Mouse (Mus musculus) neural tube, embryonic 15.5 days (tissue): ENCODE data around the gene Cd200r3. TPM values are rescaled to one million over a fixed set of nuclear protein-coding genes. Genes with fewer than 3 reads are reported as not detected.

Experiments
- ATAC-seq: fragments of 200-750 bp; cut with Nextera tagmentation; 2 replicates; pipeline ENCODE4 v1.8.0; 2017; ENCODE audit warnings: mild to moderate bottlenecking, moderate TSS enrichment, moderate library complexity; ENCODE audit not compliant: low FRiP score
- H3K27ac ChIP-seq: fragments of 300-500 bp; sonication (generic); replicated peaks from 2 replicates; pipeline ENCODE4 v1.5.1; 2015; ENCODE audit warnings: mild to moderate bottlenecking, inconsistent platforms
- H3K27me3 ChIP-seq: fragments of 300-500 bp; sonication (generic); replicated peaks from 2 replicates; pipeline ENCODE4 v1.6.1; 2015; ENCODE audit warnings: inconsistent platforms
- H3K36me3 ChIP-seq: fragments of 300-500 bp; sonication (generic); 2 replicates; pipeline ENCODE4 v1.6.1; 2015; ENCODE audit warnings: inconsistent platforms
- H3K4me1 ChIP-seq: fragments of 300-500 bp; sonication (generic); 2 replicates; pipeline ENCODE4 v1.6.1; 2015; ENCODE audit warnings: inconsistent platforms
- H3K4me2 ChIP-seq: fragments of 300-500 bp; sonication (generic); 2 replicates; pipeline ENCODE4 v1.6.1; 2015; ENCODE audit warnings: inconsistent platforms, mild to moderate bottlenecking, moderate library complexity
- H3K4me3 ChIP-seq: fragments of 300-500 bp; sonication (generic); replicated peaks from 2 replicates; pipeline ENCODE4 v1.5.1; 2015; ENCODE audit warnings: mild to moderate bottlenecking, inconsistent platforms
- H3K9ac ChIP-seq: fragments of 300-500 bp; sonication (generic); replicated peaks from 2 replicates; pipeline ENCODE4 v1.6.1; 2015; ENCODE audit warnings: mild to moderate bottlenecking, inconsistent platforms
- H3K9me3 ChIP-seq: fragments of 300-500 bp; sonication (generic); replicated peaks from 2 replicates; pipeline ENCODE4 v1.6.1; 2016; ENCODE audit warnings: inconsistent platforms
- WGBS: fragments of 180-500 bp; shearing (Covaris S2); methylation state at CpG from one replicate; pipeline ENCODE4 v1.1.7; 2015; ENCODE audit warnings: mixed read lengths; 5-methylcytosine and 5-hydroxymethylcytosine counted together
- polyA plus RNA-seq: library from polyadenylated mRNA; unstranded; fragments of >200 nt; fragmentation: Nextera tagmentation; extraction: Ambion mirVana; gene quantifications from 2 replicates; pipeline ENCODE4 v1.2.1, GENCODE M21; 2015

Gene Cd200r3
- 0.17 TPM in 2 replicates for polyA plus RNA-seq

GRCm38 (mm10) chr16:44943468-44943867 is at the start of gene Cd200r3:
Gene Cd200r3 (plus strand): TSS chr16:44943678.
- H3K27me3 ChIP-seq = no peaks in the 10 kb centered on the region
- no peak for ATAC-seq
- no peak within 1 kb of the TSS for H3K4me2 ChIP-seq
- H3K4me3 ChIP-seq = no peak within 1 kb of the TSS
- H3K4me1 ChIP-seq = no peaks in the 10 kb centered on the region
- H3K9ac ChIP-seq = no peak within 1 kb of the TSS
- no peak within 1 kb of the TSS for H3K27ac ChIP-seq
- 80% methylated on average over 3 of the region's 3 CpGs for WGBS
- H3K9me3 ChIP-seq = no peaks in the 10 kb centered on the region
- no peaks in the 10 kb centered on the region for H3K36me3 ChIP-seq

GRCm38 (mm10) chr16:44932016-44932415 is 11.5 kb upstream of the Cd200r3 start:
- 84% methylated on average over 1 of the region's 1 CpGs for WGBS
- H3K4me1 ChIP-seq = no peaks in the 10 kb centered on the region
- H3K9ac ChIP-seq = no peak overlapping the region
- no peak overlapping the region for H3K4me2 ChIP-seq
- H3K27ac ChIP-seq = no peak overlapping the region
- H3K9me3 ChIP-seq = no peaks in the 10 kb centered on the region
- no peaks in the 10 kb centered on the region for H3K36me3 ChIP-seq
- no peak for ATAC-seq
- H3K27me3 ChIP-seq = no peaks in the 10 kb centered on the region
- H3K4me3 ChIP-seq = no peak overlapping the region

- Histone ChIP-seq H3K27ac (no peak overlapping the region), H3K9ac (no peak overlapping the region), H3K4me2 (no peak overlapping the region), H3K27me3 (no peaks in the 10 kb centered on the region), H3K36me3 (no peaks in the 10 kb centered on the region), H3K4me1 (no peaks in the 10 kb centered on the region), H3K4me3 (no peak overlapping the region), H3K9me3 (no peaks in the 10 kb centered on the region)
- WGBS = 77% methylated on average over 4 of the region's 4 CpGs
- ATAC-seq = no peak
Observed at GRCm38 (mm10) chr16:44951360-44952114, 8.1 kb downstream of the Cd200r3 start.

- Histone ChIP-seq H3K27me3 (no peaks in the 10 kb centered on the region), H3K36me3 (no peaks in the 10 kb centered on the region), H3K4me1 (no peaks in the 10 kb centered on the region), H3K4me3 (no peak overlapping the region), H3K4me2 (no peak overlapping the region), H3K9me3 (no peaks in the 10 kb centered on the region), H3K27ac (no peak overlapping the region), H3K9ac (no peak overlapping the region)
- WGBS = 89% methylated on average over 2 of the region's 2 CpGs
- no peak for ATAC-seq
Observed at GRCm38 (mm10) chr16:44962296-44962695, 18.8 kb downstream of the Cd200r3 start.

- H3K36me3 ChIP-seq = no peaks in the 10 kb centered on the region
- no peak overlapping the region for H3K9ac ChIP-seq
- no peaks in the 10 kb centered on the region for H3K9me3 ChIP-seq
- no peak overlapping the region for H3K4me3 ChIP-seq
- H3K27me3 ChIP-seq = no peaks in the 10 kb centered on the region
- no peak overlapping the region for H3K4me2 ChIP-seq
- 75% methylated on average over 2 of the region's 2 CpGs for WGBS
- ATAC-seq = no peak
- no peaks in the 10 kb centered on the region for H3K4me1 ChIP-seq
- no peak overlapping the region for H3K27ac ChIP-seq
Observed at GRCm38 (mm10) chr16:44962777-44963176, 19.3 kb downstream of the Cd200r3 start.

- H3K4me1 ChIP-seq = no peaks in the 10 kb centered on the region
- H3K9me3 ChIP-seq = no peaks in the 10 kb centered on the region
- no peak overlapping the region for H3K4me2 ChIP-seq
- no peaks in the 10 kb centered on the region for H3K36me3 ChIP-seq
- H3K27ac ChIP-seq = no peak overlapping the region
- H3K9ac ChIP-seq = no peak overlapping the region
- no peak overlapping the region for H3K4me3 ChIP-seq
- ATAC-seq = no peak
- 93% methylated on average over 6 of the region's 6 CpGs for WGBS
- H3K27me3 ChIP-seq = no peaks in the 10 kb centered on the region
Observed at GRCm38 (mm10) chr16:44964526-44965374, 21.3 kb downstream of the Cd200r3 start.

GRCm38 (mm10) chr16:44965428-44965827 is 21.9 kb downstream of the Cd200r3 start:
- no peaks in the 10 kb centered on the region for H3K9me3 ChIP-seq
- 92% methylated on average over 8 of the region's 8 CpGs for WGBS
- no peak overlapping the region for H3K4me2 ChIP-seq
- H3K4me1 ChIP-seq = no peaks in the 10 kb centered on the region
- H3K9ac ChIP-seq = no peak overlapping the region
- no peak for ATAC-seq
- H3K27me3 ChIP-seq = no peaks in the 10 kb centered on the region
- H3K4me3 ChIP-seq = no peak overlapping the region
- H3K36me3 ChIP-seq = no peaks in the 10 kb centered on the region
- H3K27ac ChIP-seq = no peak overlapping the region

- no peaks in the 10 kb centered on the region for H3K4me1 ChIP-seq
- H3K27ac ChIP-seq = no peak overlapping the region
- H3K4me3 ChIP-seq = no peak overlapping the region
- H3K4me2 ChIP-seq = no peak overlapping the region
- no peaks in the 10 kb centered on the region for H3K27me3 ChIP-seq
- H3K9me3 ChIP-seq = no peaks in the 10 kb centered on the region
- no peak overlapping the region for H3K9ac ChIP-seq
- no peaks in the 10 kb centered on the region for H3K36me3 ChIP-seq
- ATAC-seq = no peak
- 81% methylated on average over 3 of the region's 3 CpGs for WGBS
Observed at GRCm38 (mm10) chr16:44965890-44966289, 22.4 kb downstream of the Cd200r3 start.

- Histone ChIP-seq H3K4me3 (no peak overlapping the region), H3K36me3 (no peaks in the 10 kb centered on the region), H3K27ac (no peak overlapping the region), H3K9me3 (no peaks in the 10 kb centered on the region), H3K9ac (no peak overlapping the region), H3K4me1 (no peaks in the 10 kb centered on the region), H3K4me2 (no peak overlapping the region), H3K27me3 (no peaks in the 10 kb centered on the region)
- WGBS = 73% methylated on average over 4 of the region's 4 CpGs
- no peak for ATAC-seq
Observed at GRCm38 (mm10) chr16:44966891-44967290, 23.4 kb downstream of the Cd200r3 start.

- 88% methylated on average over 3 of the region's 3 CpGs for WGBS
- H3K4me1 ChIP-seq = no peaks in the 10 kb centered on the region
- H3K9me3 ChIP-seq = no peaks in the 10 kb centered on the region
- H3K27ac ChIP-seq = no peak overlapping the region
- H3K4me3 ChIP-seq = no peak overlapping the region
- H3K36me3 ChIP-seq = no peaks in the 10 kb centered on the region
- ATAC-seq = no peak
- H3K9ac ChIP-seq = no peak overlapping the region
- no peak overlapping the region for H3K4me2 ChIP-seq
- no peaks in the 10 kb centered on the region for H3K27me3 ChIP-seq
Observed at GRCm38 (mm10) chr16:44968113-44968512, 24.6 kb downstream of the Cd200r3 start.

- no peak overlapping the region for H3K27ac ChIP-seq
- 75% methylated on average over 4 of the region's 4 CpGs for WGBS
- no peaks in the 10 kb centered on the region for H3K36me3 ChIP-seq
- no peaks in the 10 kb centered on the region for H3K27me3 ChIP-seq
- H3K4me3 ChIP-seq = no peak overlapping the region
- H3K4me2 ChIP-seq = no peak overlapping the region
- H3K9ac ChIP-seq = no peak overlapping the region
- H3K9me3 ChIP-seq = no peaks in the 10 kb centered on the region
- ATAC-seq = no peak
- H3K4me1 ChIP-seq = no peaks in the 10 kb centered on the region
Observed at GRCm38 (mm10) chr16:44970925-44971324, 27.4 kb downstream of the Cd200r3 start.

GRCm38 (mm10) chr16:44974042-44974441 is 30.6 kb downstream of the Cd200r3 start:
- Histone ChIP-seq H3K4me1 (no peaks in the 10 kb centered on the region), H3K27me3 (no peaks in the 10 kb centered on the region), H3K9me3 (no peaks in the 10 kb centered on the region), H3K36me3 (no peaks in the 10 kb centered on the region), H3K9ac (no peak overlapping the region), H3K4me2 (no peak overlapping the region), H3K4me3 (no peak overlapping the region), H3K27ac (no peak overlapping the region)
- no peak for ATAC-seq
- WGBS = 75% methylated on average over 2 of the region's 2 CpGs
